Mouse (Mus musculus): ENCODE data around the gene Babam1. TPM values are rescaled to one million over a fixed set of nuclear protein-coding genes. Genes with fewer than 3 reads are reported as not detected.

Gene Babam1
- polyA plus RNA-seq, 1 experiment from 2014 or later, result 56.0 TPM

- Histone ChIP-seq H3K27ac (replicated peaks) (peak overlapping the region; percentile 79), H3K4me3 (replicated peaks) (peak overlapping the region; percentile 64), H3K4me2 (peak overlapping the region; percentile 79), H3K4me1 (replicated peaks) (peaks cover 30% of the 10 kb centered on the region), H3K9ac (peak overlapping the region; percentile 50; the same call in 1 of the 2 replicates), H3K27me3 (peaks cover 66% of the 10 kb centered on the region), H3K9me3 (replicated peaks) (no peaks in the 10 kb centered on the region), H3K36me3 (replicated peaks) (0 out of 2 replicates have a peak, but pooled peaks cover 10% of the 10 kb centered on the region)
- 4% methylated on average over 76 of the region's 80 CpGs for WGBS (ENCODE audit: insufficient replicate concordance)
- ATAC-seq (ENCODE audit: insufficient read depth), result peak; percentile 68
These were observed 14.4 kb upstream of the Babam1 start for GRCm38 (mm10) chr8:71381971-71382961.

DNA sequence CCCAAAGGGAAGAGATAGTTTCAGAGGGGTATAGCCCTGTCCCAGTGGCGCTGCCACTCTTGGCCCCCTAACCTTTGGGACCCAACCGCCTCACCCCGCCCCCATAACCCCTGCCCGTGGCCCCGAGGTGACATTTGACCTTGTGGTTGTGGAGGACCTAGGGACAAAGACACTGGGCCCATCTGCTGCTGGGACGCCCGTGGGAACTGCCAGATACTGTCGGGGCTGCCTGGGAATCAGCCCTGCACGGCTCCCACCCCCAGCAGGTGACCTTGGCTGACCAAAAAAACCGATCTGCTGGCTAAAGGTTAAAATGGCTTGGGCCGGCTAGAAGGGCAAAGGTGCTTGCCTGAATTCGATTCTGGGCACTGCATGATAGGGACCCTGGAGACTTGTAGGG, 13.3 kb upstream of the Babam1 start:
- H3K4me2 ChIP-seq, result peak overlapping the region; percentile 79; the same call in 1 of the 2 replicates
- H3K4me3 ChIP-seq (replicated peaks), result no peak overlapping the region
- H3K4me1 ChIP-seq (replicated peaks), result peaks cover 20% of the 10 kb centered on the region
- no peak overlapping the region for H3K9ac ChIP-seq
- 49% methylated on average over 12 of the region's 12 CpGs for WGBS (ENCODE audit: insufficient replicate concordance)
- H3K36me3 ChIP-seq (replicated peaks), result no peaks in the 10 kb centered on the region
- peak overlapping the region; percentile 79 for H3K27ac ChIP-seq (replicated peaks)
- H3K9me3 ChIP-seq (replicated peaks), result no peaks in the 10 kb centered on the region
- no peak for ATAC-seq (ENCODE audit: insufficient read depth)
- peaks cover 55% of the 10 kb centered on the region for H3K27me3 ChIP-seq

GRCm38 (mm10) chr8:71383860-71384259, 12.8 kb upstream of the Babam1 start:
- WGBS (ENCODE audit: insufficient replicate concordance), result 50% methylated on average over 3 of the region's 3 CpGs
- Histone ChIP-seq H3K27me3 (peaks cover 50% of the 10 kb centered on the region), H3K4me3 (replicated peaks) (no peak overlapping the region), H3K4me2 (peak overlapping the region; percentile 79), H3K36me3 (replicated peaks) (no peaks in the 10 kb centered on the region), H3K9me3 (replicated peaks) (no peaks in the 10 kb centered on the region), H3K9ac (no peak overlapping the region), H3K27ac (replicated peaks) (peak overlapping the region; percentile 79), H3K4me1 (replicated peaks) (peaks cover 20% of the 10 kb centered on the region)
- ATAC-seq (ENCODE audit: insufficient read depth), result no peak

- Histone ChIP-seq H3K4me2 (no peak overlapping the region), H3K9me3 (replicated peaks) (no peaks in the 10 kb centered on the region), H3K36me3 (replicated peaks) (no peaks in the 10 kb centered on the region), H3K27me3 (peaks cover 36% of the 10 kb centered on the region), H3K4me3 (replicated peaks) (no peak overlapping the region), H3K27ac (replicated peaks) (no peak overlapping the region), H3K4me1 (replicated peaks) (peaks cover 20% of the 10 kb centered on the region), H3K9ac (no peak overlapping the region)
- 67% methylated on average over 12 of the region's 12 CpGs for WGBS (ENCODE audit: insufficient replicate concordance)
- ATAC-seq (ENCODE audit: insufficient read depth), result no peak
These were observed 11.3 kb upstream of the Babam1 start for GRCm38 (mm10) chr8:71385212-71385835.

DNA sequence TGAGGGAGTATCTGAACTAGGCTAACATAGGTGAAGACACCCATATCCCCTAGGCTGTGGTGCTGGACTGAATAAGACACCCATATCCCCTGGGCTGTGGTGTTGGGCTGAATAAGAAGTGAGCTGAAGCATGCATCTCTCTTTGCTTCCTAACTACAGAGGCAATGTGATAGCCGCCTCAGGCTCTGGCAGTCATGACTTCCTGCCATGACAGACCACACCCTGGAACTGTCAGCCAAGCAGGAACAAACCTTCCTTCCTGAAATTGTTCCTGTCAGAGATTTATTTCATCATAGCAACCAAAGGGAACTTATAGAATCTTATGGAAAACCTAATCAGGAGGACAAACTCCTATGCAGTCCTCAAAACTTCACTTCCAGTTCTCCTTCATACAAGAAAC, 8.4 kb upstream of the Babam1 start:
- Histone ChIP-seq H3K27me3 (peaks cover 6% of the 10 kb centered on the region), H3K9ac (no peak overlapping the region), H3K27ac (replicated peaks) (no peak overlapping the region), H3K4me2 (no peak overlapping the region), H3K4me3 (replicated peaks) (no peak overlapping the region), H3K4me1 (replicated peaks) (peaks cover 8% of the 10 kb centered on the region), H3K9me3 (replicated peaks) (no peaks in the 10 kb centered on the region), H3K36me3 (replicated peaks) (no peaks in the 10 kb centered on the region)
- ATAC-seq (ENCODE audit: insufficient read depth), result no peak
- 11% methylated on average over 1 of the region's 1 CpGs for WGBS (ENCODE audit: insufficient replicate concordance)

DNA sequence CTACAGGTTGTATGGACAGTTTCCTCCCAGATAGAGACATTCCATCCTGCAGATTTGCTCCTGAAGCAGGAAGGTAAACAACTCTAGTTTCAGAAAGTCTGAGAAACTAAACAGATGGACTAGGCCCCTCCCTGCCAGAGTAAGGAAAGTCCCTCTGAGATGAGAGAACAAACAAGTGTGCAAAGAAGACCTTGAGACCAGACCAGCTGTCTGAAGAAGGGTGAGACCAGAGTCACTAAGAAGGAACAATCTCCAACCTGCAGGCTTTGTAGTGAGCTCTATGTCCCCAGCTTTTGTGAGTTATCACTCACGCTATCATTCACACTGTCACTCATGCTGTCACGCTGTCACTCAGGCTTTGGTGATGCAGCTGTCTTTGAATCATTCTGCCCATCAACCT, 5.0 kb upstream of the Babam1 start:
- no peak overlapping the region for H3K4me3 ChIP-seq (replicated peaks)
- WGBS (ENCODE audit: insufficient replicate concordance), result 67% methylated on average over 2 of the region's 2 CpGs
- no peak overlapping the region for H3K9ac ChIP-seq
- H3K4me2 ChIP-seq, result no peak overlapping the region
- no peaks in the 10 kb centered on the region for H3K9me3 ChIP-seq (replicated peaks)
- no peaks in the 10 kb centered on the region for H3K27me3 ChIP-seq
- H3K36me3 ChIP-seq (replicated peaks), result no peaks in the 10 kb centered on the region
- peaks cover 18% of the 10 kb centered on the region for H3K4me1 ChIP-seq (replicated peaks)
- ATAC-seq (ENCODE audit: insufficient read depth), result no peak
- no peak overlapping the region for H3K27ac ChIP-seq (replicated peaks)

GRCm38 (mm10) chr8:71392391-71392790, 4.3 kb upstream of the Babam1 start:
- peaks cover 22% of the 10 kb centered on the region for H3K4me1 ChIP-seq (replicated peaks)
- no peak overlapping the region for H3K4me2 ChIP-seq
- H3K9me3 ChIP-seq (replicated peaks), result no peaks in the 10 kb centered on the region
- no peak overlapping the region for H3K4me3 ChIP-seq (replicated peaks)
- no peaks in the 10 kb centered on the region for H3K27me3 ChIP-seq
- WGBS (ENCODE audit: insufficient replicate concordance), result 62% methylated on average over 5 of the region's 5 CpGs
- H3K9ac ChIP-seq, result no peak overlapping the region
- ATAC-seq (ENCODE audit: insufficient read depth), result no peak
- H3K36me3 ChIP-seq (replicated peaks), result no peaks in the 10 kb centered on the region
- H3K27ac ChIP-seq (replicated peaks), result no peak overlapping the region

GRCm38 (mm10) chr8:71392871-71393270, 3.8 kb upstream of the Babam1 start:
- Histone ChIP-seq H3K27me3 (no peaks in the 10 kb centered on the region), H3K9me3 (replicated peaks) (no peaks in the 10 kb centered on the region), H3K27ac (replicated peaks) (no peak overlapping the region), H3K4me2 (peak overlapping the region; percentile 38), H3K4me1 (replicated peaks) (peaks cover 27% of the 10 kb centered on the region), H3K4me3 (replicated peaks) (peak overlapping the region; percentile 26), H3K36me3 (replicated peaks) (no peaks in the 10 kb centered on the region), H3K9ac (no peak overlapping the region)
- WGBS (ENCODE audit: insufficient replicate concordance), result 12% methylated on average over 3 of the region's 3 CpGs
- no peak for ATAC-seq (ENCODE audit: insufficient read depth)

- H3K9me3 ChIP-seq (replicated peaks), result no peaks in the 10 kb centered on the region
- no peaks in the 10 kb centered on the region for H3K27me3 ChIP-seq
- H3K36me3 ChIP-seq (replicated peaks), result peaks cover 11% of the 10 kb centered on the region
- ATAC-seq (ENCODE audit: insufficient read depth), result no peak
- H3K4me2 ChIP-seq, result no peak overlapping the region
- 78% methylated on average over 7 of the region's 7 CpGs for WGBS (ENCODE audit: insufficient replicate concordance)
- no peak overlapping the region for H3K9ac ChIP-seq
- H3K4me1 ChIP-seq (replicated peaks), result peaks cover 27% of the 10 kb centered on the region
- H3K27ac ChIP-seq (replicated peaks), result no peak overlapping the region
- no peak overlapping the region for H3K4me3 ChIP-seq (replicated peaks)
These were observed 2.2 kb upstream of the Babam1 start for GRCm38 (mm10) chr8:71394481-71394880.

- Histone ChIP-seq H3K4me3 (replicated peaks) (no peak overlapping the region), H3K9me3 (replicated peaks) (no peaks in the 10 kb centered on the region), H3K36me3 (replicated peaks) (peaks cover 15% of the 10 kb centered on the region), H3K9ac (no peak overlapping the region), H3K4me2 (no peak overlapping the region), H3K27me3 (no peaks in the 10 kb centered on the region), H3K27ac (replicated peaks) (no peak overlapping the region), H3K4me1 (replicated peaks) (peaks cover 27% of the 10 kb centered on the region)
- 70% methylated on average over 10 of the region's 10 CpGs for WGBS (ENCODE audit: insufficient replicate concordance)
- no peak for ATAC-seq (ENCODE audit: insufficient read depth)
These were observed 1.6 kb upstream of the Babam1 start for GRCm38 (mm10) chr8:71395071-71395470.

- H3K27me3 ChIP-seq, result no peaks in the 10 kb centered on the region
- no peaks in the 10 kb centered on the region for H3K9me3 ChIP-seq (replicated peaks)
- peak within 1 kb of the TSS; percentile 84 for H3K4me2 ChIP-seq
- H3K27ac ChIP-seq (replicated peaks), result peak within 1 kb of the TSS; percentile 69
- WGBS (ENCODE audit: insufficient replicate concordance), result 62% methylated on average over 9 of the region's 9 CpGs
- ATAC-seq (ENCODE audit: insufficient read depth), result no peak
- H3K36me3 ChIP-seq (replicated peaks), result peaks cover 18% of the 10 kb centered on the region
- peaks cover 27% of the 10 kb centered on the region for H3K4me1 ChIP-seq (replicated peaks)
- peak within 1 kb of the TSS; percentile 65 for H3K9ac ChIP-seq
- H3K4me3 ChIP-seq (replicated peaks), result peak within 1 kb of the TSS; percentile 80
These were observed 1.0 kb upstream of the Babam1 start, which contains the start of gene Ushbp1 for GRCm38 (mm10) chr8:71395629-71396028. TSS of gene Ushbp1 (minus strand) at chr8:71395802.
